Mouse (Mus musculus) embryonic facial prominence, embryonic 15.5 days (tissue): Measurements from ENCODE around the gene Mfrp. TPM values are rescaled to one million over a fixed set of nuclear protein-coding genes. Genes with fewer than 3 reads are reported as not detected.

ENCODE experiments used
- ATAC-seq: fragments of 200-750 bp; cut with Nextera tagmentation; 2 replicates; pipeline ENCODE4 v1.8.0; 2017; ENCODE audit warnings: low read depth, moderate TSS enrichment; ENCODE audit not compliant: insufficient number of reproducible peaks, low FRiP score, low TSS enrichment
- H3K27ac ChIP-seq: fragments of 300-500 bp; sonication (generic); replicated peaks from 2 replicates; pipeline ENCODE4 v1.5.1; 2015; ENCODE audit warnings: mild to moderate bottlenecking, inconsistent platforms
- H3K27me3 ChIP-seq: fragments of 300-500 bp; sonication (generic); 2 replicates; pipeline ENCODE4 v1.6.1; 2015; ENCODE audit warnings: inconsistent platforms
- H3K36me3 ChIP-seq: fragments of 300-500 bp; sonication (generic); 2 replicates; pipeline ENCODE4 v1.6.1; 2015; ENCODE audit warnings: mild to moderate bottlenecking, inconsistent platforms
- H3K4me1 ChIP-seq: fragments of 300-500 bp; sonication (generic); 2 replicates; pipeline ENCODE4 v1.6.1; 2015; ENCODE audit warnings: inconsistent platforms
- H3K4me2 ChIP-seq: fragments of 300-500 bp; sonication (generic); replicated peaks from 2 replicates; pipeline ENCODE4 v1.6.1; 2015; ENCODE audit warnings: mild to moderate bottlenecking, inconsistent platforms
- H3K4me3 ChIP-seq: fragments of 300-500 bp; sonication (generic); replicated peaks from 2 replicates; pipeline ENCODE4 v1.5.1; 2015; ENCODE audit warnings: mild to moderate bottlenecking, inconsistent platforms
- H3K9ac ChIP-seq: fragments of 300-500 bp; sonication (generic); 2 replicates; pipeline ENCODE4 v1.6.1; 2015; ENCODE audit warnings: inconsistent platforms
- H3K9me3 ChIP-seq: fragments of 300-500 bp; sonication (generic); replicated peaks from 2 replicates; pipeline ENCODE4 v1.6.1; 2016; ENCODE audit warnings: inconsistent platforms
- WGBS: fragments of 180-500 bp; shearing (Covaris S2); methylation state at CpG from one replicate; pipeline ENCODE4 v1.1.7; 2015; 5-methylcytosine and 5-hydroxymethylcytosine counted together
- polyA plus RNA-seq: library from polyadenylated mRNA; unstranded; fragments of >200 nt; fragmentation: Nextera tagmentation; extraction: Ambion mirVana; gene quantifications from 2 replicates; pipeline ENCODE4 v1.2.1, GENCODE M21; 2015

The Mfrp gene
- polyA plus RNA-seq, 1 experiment from 2014 or later = 0.20 TPM

DNA sequence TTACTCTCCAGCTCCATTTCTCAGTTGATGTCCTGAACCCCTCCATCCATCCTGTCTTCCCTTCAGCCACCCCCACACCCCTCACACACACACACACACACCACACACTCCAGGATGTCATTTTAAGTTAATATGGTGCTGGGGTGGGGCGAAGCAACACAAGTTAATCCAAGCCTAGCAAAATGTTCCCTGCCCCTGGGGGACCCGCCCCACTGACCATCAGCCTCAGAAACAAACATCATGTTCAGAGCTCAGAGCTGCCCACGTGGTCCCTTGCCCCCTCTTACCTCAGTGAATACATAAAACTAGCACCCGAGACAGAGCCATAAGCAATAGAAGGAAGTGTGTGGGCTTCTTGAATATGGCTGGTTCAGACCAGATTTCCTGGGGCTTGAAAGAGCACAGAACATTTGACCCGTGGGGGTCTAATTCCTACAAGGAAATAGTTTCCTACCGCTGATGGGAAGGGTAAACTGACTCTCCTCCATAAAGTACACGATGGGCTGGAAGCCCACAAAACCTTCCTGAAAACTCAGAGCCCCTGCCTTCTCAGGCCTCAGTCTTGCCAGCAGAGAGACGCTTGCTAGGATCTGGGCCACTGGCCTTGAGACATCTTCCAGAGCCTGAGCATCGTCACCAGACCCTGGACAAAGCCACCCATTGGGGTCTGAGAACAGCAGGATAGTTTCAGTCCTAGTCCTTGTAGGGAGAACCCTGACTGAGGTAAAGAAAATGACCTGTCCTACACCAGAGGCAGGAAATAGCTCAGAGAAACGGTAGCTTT, 21.3 kb upstream of the Mfrp start:
- ATAC-seq = no peak
- no peak overlapping the region for H3K9ac ChIP-seq
- H3K4me1 ChIP-seq = peaks cover 56% of the 10 kb centered on the region
- 0 out of 2 replicates have a peak overlapping the region, but pooled peaks have one; percentile 25 for H3K27ac ChIP-seq
- 68% methylated on average over 10 of the region's 10 CpGs for WGBS
- H3K27me3 ChIP-seq = no peaks in the 10 kb centered on the region
- no peaks in the 10 kb centered on the region for H3K9me3 ChIP-seq
- no peaks in the 10 kb centered on the region for H3K36me3 ChIP-seq
- no peak overlapping the region for H3K4me3 ChIP-seq
- no peak overlapping the region for H3K4me2 ChIP-seq

DNA sequence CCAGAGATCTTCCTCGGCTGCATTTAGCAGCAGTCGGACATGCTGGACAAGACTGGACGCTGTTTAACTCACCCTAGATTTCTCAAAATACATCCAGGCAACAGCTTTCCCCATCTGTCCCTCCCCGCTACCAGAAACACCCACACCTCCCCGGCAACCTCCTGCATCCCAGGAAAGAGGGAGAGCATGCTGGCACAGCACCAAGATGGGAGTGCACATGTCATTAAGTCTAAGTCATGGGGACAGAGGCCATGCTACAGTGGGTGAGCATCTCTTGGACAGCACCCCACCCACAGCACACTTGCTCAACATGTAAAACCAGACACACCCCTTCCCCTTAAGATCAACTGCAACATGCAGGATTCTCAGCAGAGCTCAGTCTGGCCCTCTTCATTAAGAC, 20.6 kb upstream of the Mfrp start:
- Histone ChIP-seq H3K4me3 (no peak overlapping the region), H3K9ac (no peak overlapping the region), H3K27me3 (peaks cover 3% of the 10 kb centered on the region; the same call in 1 of the 2 replicates), H3K4me2 (no peak overlapping the region), H3K27ac (no peak overlapping the region), H3K36me3 (no peaks in the 10 kb centered on the region), H3K4me1 (peaks cover 61% of the 10 kb centered on the region), H3K9me3 (no peaks in the 10 kb centered on the region)
- no peak for ATAC-seq
- WGBS = 67% methylated on average over 5 of the region's 5 CpGs

DNA sequence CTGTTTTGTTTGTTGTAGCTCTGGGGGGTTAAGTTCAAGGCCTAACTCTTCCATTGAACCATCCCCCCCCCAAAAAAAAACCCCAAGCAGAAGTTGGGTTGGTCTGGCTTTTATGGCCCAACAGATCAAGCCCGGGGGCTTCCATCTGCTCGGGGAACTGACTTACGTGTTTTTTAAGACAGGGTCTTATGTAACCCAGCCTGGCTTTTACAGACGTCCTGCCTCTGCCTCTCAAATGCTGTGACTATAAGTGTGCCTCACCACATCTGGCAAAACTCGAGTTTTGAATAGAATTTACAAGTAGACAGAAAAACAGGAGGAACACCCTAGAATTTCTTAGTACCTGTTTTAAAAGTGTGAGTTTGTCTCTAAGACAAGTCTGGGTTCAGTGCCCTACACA, 19.9 kb upstream of the Mfrp start:
- H3K27ac ChIP-seq = no peak overlapping the region
- 49% methylated on average over 5 of the region's 5 CpGs for WGBS
- H3K4me3 ChIP-seq = no peak overlapping the region
- peaks cover 7% of the 10 kb centered on the region; the same call in 1 of the 2 replicates for H3K27me3 ChIP-seq
- H3K4me2 ChIP-seq = no peak overlapping the region
- no peaks in the 10 kb centered on the region for H3K36me3 ChIP-seq
- H3K4me1 ChIP-seq = peaks cover 61% of the 10 kb centered on the region
- no peak for ATAC-seq
- no peaks in the 10 kb centered on the region for H3K9me3 ChIP-seq
- H3K9ac ChIP-seq = no peak overlapping the region

DNA sequence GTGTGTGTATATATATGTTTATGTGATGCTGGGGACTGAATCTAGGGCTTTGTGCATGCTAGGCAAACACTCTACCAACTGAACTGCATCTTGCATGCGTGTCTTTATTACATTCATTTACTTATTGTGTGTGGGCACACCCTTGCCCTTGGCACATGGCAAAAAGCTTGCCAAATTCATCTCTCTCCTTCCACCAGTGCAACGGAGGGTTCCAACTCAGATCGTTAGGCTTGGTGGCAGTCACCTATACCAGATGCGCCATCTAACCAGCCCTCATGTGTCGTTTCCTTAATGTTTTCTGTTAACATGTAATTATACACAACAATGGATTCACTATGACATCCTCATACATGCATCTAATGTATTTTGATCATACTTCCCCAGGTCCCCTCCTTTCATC, 19.3 kb upstream of the Mfrp start:
- Histone ChIP-seq H3K4me3 (no peak overlapping the region), H3K9me3 (no peaks in the 10 kb centered on the region), H3K4me1 (peaks cover 64% of the 10 kb centered on the region), H3K27me3 (peaks cover 7% of the 10 kb centered on the region; the same call in 1 of the 2 replicates), H3K36me3 (no peaks in the 10 kb centered on the region), H3K4me2 (no peak overlapping the region), H3K27ac (no peak overlapping the region), H3K9ac (no peak overlapping the region)
- WGBS = 80% methylated on average over 5 of the region's 5 CpGs
- ATAC-seq = no peak

DNA sequence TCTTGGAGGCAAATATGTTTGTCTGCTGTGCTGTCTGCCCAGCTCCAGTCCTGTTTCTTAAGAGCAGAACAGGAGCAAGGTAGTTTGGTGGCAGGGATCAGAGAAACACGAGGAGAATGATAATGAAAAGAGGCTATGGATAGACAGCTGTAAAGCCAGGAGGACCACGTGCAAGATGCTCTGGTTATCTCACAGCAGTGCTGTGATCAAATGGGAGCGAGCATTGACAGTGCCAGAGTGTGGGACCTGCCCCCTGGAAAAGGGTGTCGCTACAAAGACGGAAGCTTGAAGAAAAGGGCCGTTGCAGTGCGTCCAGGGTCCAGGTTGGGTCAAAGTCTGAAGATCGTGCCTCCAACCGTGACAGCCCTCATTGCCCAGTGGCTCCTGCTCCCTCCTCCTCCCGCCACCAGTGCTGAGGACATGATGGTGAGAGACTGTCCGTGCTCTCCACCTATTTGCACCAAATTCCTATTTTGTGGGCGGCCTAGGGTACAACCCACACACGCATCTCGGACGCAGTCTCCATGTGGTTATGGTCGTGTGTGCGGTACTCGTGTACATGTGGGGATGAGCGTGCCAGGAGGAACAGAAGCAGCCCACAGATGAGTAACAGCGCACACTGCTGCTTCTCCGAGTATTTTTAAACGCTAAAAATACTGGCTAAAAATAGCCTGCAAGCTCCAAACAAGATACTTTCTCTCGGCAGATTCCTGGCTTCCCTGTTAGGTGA, 18.0 kb upstream of the Mfrp start:
- peak overlapping the region; percentile 99 for H3K4me2 ChIP-seq
- WGBS = 10% methylated on average over 23 of the region's 23 CpGs
- peaks cover 7% of the 10 kb centered on the region; the same call in 1 of the 2 replicates for H3K27me3 ChIP-seq
- ATAC-seq = no peak
- no peaks in the 10 kb centered on the region for H3K36me3 ChIP-seq
- H3K9ac ChIP-seq = no peak overlapping the region
- H3K9me3 ChIP-seq = no peaks in the 10 kb centered on the region
- 0 out of 2 replicates have a peak overlapping the region, but pooled peaks have one; percentile 52 for H3K27ac ChIP-seq
- peaks cover 69% of the 10 kb centered on the region for H3K4me1 ChIP-seq
- H3K4me3 ChIP-seq = peak overlapping the region; percentile 57

DNA sequence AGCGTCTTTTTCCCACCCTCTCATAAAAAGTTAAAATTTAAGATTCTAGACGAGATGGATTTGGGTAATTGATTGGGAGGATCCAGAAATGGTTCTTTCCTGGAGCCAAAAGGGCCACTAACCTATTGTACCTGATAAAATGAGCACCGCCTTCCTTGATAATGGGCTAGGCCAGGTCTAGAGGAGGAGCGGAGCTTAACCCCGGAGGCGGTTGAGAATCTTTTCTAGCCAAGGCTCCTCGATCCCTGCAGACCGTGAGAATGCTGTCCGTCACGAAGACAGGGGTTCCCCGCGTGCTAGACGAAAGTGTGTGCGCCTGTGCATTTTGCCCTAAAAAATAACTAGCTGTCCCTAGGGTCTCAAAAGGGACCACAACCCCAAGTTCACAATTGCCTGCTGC, 17.3 kb upstream of the Mfrp start:
- H3K4me2 ChIP-seq = peak overlapping the region; percentile 99
- peaks cover 70% of the 10 kb centered on the region for H3K4me1 ChIP-seq
- no peaks in the 10 kb centered on the region for H3K36me3 ChIP-seq
- 1% methylated on average over 14 of the region's 14 CpGs for WGBS
- H3K9ac ChIP-seq = 0 out of 2 replicates have a peak overlapping the region, but pooled peaks have one; percentile 47
- H3K27me3 ChIP-seq = peaks cover 7% of the 10 kb centered on the region; the same call in 1 of the 2 replicates
- H3K4me3 ChIP-seq = peak overlapping the region; percentile 57
- no peak for ATAC-seq
- H3K27ac ChIP-seq = no peak overlapping the region
- no peaks in the 10 kb centered on the region for H3K9me3 ChIP-seq

DNA sequence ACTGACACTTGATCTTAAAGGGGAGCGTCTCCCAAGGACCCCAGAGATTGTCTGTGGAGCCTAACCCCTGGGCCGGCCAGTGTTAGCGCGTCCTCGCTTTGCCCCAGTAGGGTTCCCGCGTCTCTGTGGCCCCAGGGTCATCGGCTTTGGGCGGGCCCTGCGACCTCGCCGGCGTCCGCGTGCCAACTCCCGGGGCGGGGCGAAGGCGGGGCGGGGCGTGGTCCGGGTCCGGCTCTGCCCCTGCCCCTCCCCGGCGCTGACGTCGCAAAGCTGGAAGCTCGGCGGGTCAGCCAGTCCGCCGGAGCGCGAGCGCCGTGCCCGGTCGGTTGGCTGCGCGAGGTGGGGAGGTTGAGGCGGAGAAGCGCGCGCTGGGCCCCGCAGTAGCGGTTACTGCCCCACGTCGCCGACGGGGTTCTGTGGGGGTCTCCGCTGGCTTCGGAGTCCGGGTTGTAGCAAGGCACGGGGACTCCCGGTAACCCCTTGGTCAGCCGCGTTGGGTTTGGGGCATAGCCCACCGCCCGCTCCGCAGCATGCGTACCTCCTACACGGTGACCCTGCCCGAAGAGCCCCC, 16.8 kb upstream of the Mfrp start:
- ATAC-seq = peak; percentile 76
- Histone ChIP-seq H3K9ac (peak overlapping the region; percentile 47), H3K27me3 (peaks cover 7% of the 10 kb centered on the region; the same call in 1 of the 2 replicates), H3K36me3 (no peaks in the 10 kb centered on the region), H3K4me2 (peak overlapping the region; percentile 99), H3K9me3 (no peaks in the 10 kb centered on the region), H3K27ac (no peak overlapping the region), H3K4me3 (peak overlapping the region; percentile 57), H3K4me1 (peaks cover 75% of the 10 kb centered on the region)
- under 1% methylated on average over 61 of the region's 62 CpGs for WGBS

DNA sequence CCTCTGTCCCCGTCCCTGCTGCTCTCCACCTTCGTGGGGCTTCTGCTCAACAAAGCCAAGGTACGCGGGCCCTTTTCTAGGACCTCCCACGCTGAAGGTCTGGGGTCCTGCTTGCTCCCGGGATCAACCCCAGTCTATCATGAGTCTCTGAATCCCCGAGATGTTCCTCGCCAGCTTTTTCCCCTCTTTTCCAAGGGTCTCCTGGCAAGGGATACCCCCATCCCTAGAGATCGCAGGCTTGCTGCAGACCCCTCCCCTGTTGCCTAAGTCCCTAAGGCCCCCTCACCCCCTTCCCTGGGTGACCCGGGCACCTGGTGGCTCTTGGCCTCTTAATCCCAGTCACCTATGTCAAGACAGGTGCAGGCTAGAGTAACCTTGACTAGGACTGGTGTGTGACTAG, 16.3 kb upstream of the Mfrp start:
- Histone ChIP-seq H3K4me1 (peaks cover 74% of the 10 kb centered on the region), H3K27me3 (peaks cover 7% of the 10 kb centered on the region; the same call in 1 of the 2 replicates), H3K4me3 (peak overlapping the region; percentile 57), H3K9me3 (no peaks in the 10 kb centered on the region), H3K27ac (no peak overlapping the region), H3K36me3 (no peaks in the 10 kb centered on the region), H3K4me2 (peak overlapping the region; percentile 99), H3K9ac (peak overlapping the region; percentile 47)
- no peak for ATAC-seq
- 6% methylated on average over 10 of the region's 10 CpGs for WGBS

DNA sequence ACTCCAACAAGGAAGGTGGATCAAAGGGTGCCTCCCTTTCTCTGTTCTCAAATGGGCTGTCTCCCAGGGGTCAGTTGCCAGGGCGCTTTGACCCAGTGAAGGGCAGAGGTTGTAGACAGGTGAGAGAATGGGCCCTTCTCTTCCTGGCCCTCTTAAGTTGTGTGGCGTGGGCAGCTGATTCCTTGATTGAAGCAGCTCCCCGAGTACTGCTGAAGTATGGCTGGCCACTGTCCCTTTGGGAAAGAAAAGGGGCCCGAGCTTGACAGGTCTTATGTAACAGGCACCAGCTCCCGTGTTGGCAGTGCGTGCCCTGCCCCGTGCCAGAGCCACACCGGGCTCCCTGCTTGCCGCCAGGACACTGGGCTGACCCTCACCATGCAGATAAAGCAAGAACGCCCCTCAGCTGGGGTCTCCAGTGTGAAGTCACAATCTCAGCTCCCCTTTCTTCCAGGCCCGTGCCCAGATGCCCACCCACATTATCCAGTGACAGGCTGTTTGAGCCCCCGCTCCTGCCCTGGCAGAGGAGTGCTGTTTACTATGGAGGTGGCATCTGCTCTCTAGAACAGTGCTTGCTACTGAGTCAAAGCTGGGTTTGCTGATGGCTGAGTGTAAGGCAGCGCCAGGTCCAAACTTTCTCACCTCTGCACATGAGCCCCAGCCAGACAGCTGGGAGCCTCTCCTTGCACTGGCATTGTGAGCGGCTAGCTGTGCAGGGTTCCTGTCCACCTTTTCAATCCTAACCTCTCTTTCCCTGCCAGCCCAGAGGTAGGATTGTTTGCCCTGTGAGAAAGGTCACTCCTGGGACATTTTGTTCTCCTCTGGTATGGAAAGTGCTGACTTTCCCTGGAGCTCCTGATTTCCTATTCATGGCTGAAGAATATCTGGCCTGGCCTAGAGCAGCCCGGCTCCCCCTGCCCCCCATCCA, 15.5 kb upstream of the Mfrp start:
- Histone ChIP-seq H3K4me2 (peak overlapping the region; percentile 99), H3K36me3 (no peaks in the 10 kb centered on the region), H3K4me1 (peaks cover 68% of the 10 kb centered on the region), H3K9me3 (no peaks in the 10 kb centered on the region), H3K9ac (no peak overlapping the region), H3K27me3 (peaks cover 7% of the 10 kb centered on the region; the same call in 1 of the 2 replicates), H3K27ac (no peak overlapping the region), H3K4me3 (peak overlapping the region; percentile 57; the same call in 1 of the 2 replicates)
- 72% methylated on average over 15 of the region's 15 CpGs for WGBS
- no peak for ATAC-seq

DNA sequence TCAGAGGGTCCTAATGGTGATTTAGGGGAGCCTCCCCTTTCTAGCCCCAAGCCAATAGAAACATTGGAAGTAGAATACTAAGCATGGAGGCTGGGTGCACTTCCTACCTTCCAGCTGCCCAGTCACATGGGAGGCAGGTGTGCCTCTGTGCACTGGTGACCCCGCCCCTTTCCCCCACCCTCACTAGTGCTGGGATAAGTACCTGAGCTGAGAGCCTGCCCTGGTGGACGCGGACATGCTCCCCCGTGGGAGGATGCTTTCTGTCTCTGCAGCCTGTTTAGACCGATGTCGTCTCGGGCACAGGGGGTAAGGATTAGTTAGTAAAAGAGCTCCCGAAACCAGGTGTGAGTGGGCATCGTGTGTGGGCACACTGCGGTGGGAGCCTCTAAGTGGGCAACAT, 14.6 kb upstream of the Mfrp start:
- ATAC-seq = no peak
- Histone ChIP-seq H3K27ac (no peak overlapping the region), H3K9me3 (no peaks in the 10 kb centered on the region), H3K27me3 (peaks cover 7% of the 10 kb centered on the region; the same call in 1 of the 2 replicates), H3K4me2 (no peak overlapping the region; the same call in none of the 2 replicates), H3K9ac (no peak overlapping the region), H3K4me1 (peaks cover 61% of the 10 kb centered on the region), H3K36me3 (peaks cover 6% of the 10 kb centered on the region; the same call in 1 of the 2 replicates), H3K4me3 (no peak overlapping the region)
- WGBS = 36% methylated on average over 10 of the region's 10 CpGs
